Mouse (Mus musculus) liver, adult 2 months (tissue): Measurements from ENCODE around the gene Rpl15. TPM values are rescaled to one million over a fixed set of nuclear protein-coding genes. Genes with fewer than 3 reads are reported as not detected.

Experiments
- DNase-seq: peaks from one replicate; pipeline ENCODE4 v3.0.0-alpha.2; 2011; ENCODE audit warnings: low read depth, low spot score; ENCODE audit errors: extremely low read depth
- H3K27ac ChIP-seq: fragments of 200-500 bp; replicated peaks from 2 replicates; pipeline ENCODE4 v1.5.1; 2012; ENCODE audit warnings: low read depth, mild to moderate bottlenecking, control low read depth, inconsistent platforms, low read length; ENCODE audit not compliant: insufficient read depth
- H3K27me3 ChIP-seq: fragments of 200-500 bp; 2 replicates; pipeline ENCODE4 v1.6.1; 2012; ENCODE audit warnings: mild to moderate bottlenecking, moderate library complexity, low read length, inconsistent platforms; ENCODE audit not compliant: control insufficient read depth, insufficient read depth
- H3K36me3 ChIP-seq: fragments of 200-500 bp; 2 replicates; pipeline ENCODE4 v1.6.1; 2012; ENCODE audit warnings: low read length, inconsistent platforms; ENCODE audit not compliant: control insufficient read depth, insufficient read depth
- H3K4me1 ChIP-seq: fragments of 200-500 bp; 2 replicates; pipeline ENCODE4 v1.6.1; 2011; ENCODE audit warnings: low read length; ENCODE audit not compliant: control insufficient read depth, insufficient read depth
- H3K4me3 ChIP-seq: fragments of 200-500 bp; 2 replicates; pipeline ENCODE4 v1.5.1; 2011; ENCODE audit warnings: low read depth, mild to moderate bottlenecking, control low read depth, low read length, moderate library complexity; ENCODE audit not compliant: insufficient read depth
- H3K79me2 ChIP-seq: fragments of 200-500 bp; 2 replicates; pipeline ENCODE4 v1.6.1; 2012; ENCODE audit warnings: inconsistent platforms, mild to moderate bottlenecking, low read length, moderate library complexity; ENCODE audit not compliant: control insufficient read depth, insufficient read depth
- H3K9ac ChIP-seq: fragments of 200-500 bp; 2 replicates; pipeline ENCODE4 v1.6.1; 2012; ENCODE audit warnings: low read depth, mild to moderate bottlenecking, control low read depth, inconsistent platforms, low read length
- CTCF ChIP-seq: fragments of 200-500 bp; IDR thresholded peaks from 2 replicates; pipeline ENCODE4 v1.5.1; 2011; ENCODE audit warnings: low read depth, low read length, control low read depth
- POLR2A ChIP-seq: fragments of 200-500 bp; IDR thresholded peaks from 2 replicates; pipeline ENCODE4 v1.6.1; 2011; ENCODE audit warnings: low read length, control low read depth; ENCODE audit not compliant: insufficient read depth; ENCODE audit errors: extremely low read depth
- WGBS: fragments of 180-500 bp; shearing (Covaris S2); methylation state at CpG from one replicate; pipeline ENCODE4 v1.1.7; 2018; 5-methylcytosine and 5-hydroxymethylcytosine counted together
- polyA plus RNA-seq: library from polyadenylated mRNA; depleted of rRNA; stranded (reverse); fragments of >200 nt; gene quantifications from 2 replicates; pipeline ENCODE4 v1.2.3, GENCODE M21; 2012; rRNA removed
- total RNA-seq: library from RNA; depleted of rRNA; stranded (reverse); fragments of >200 nt; gene quantifications from 2 replicates; pipeline ENCODE4 v1.2.3, GENCODE M21; 2014; rRNA removed

The Rpl15 gene
- total RNA-seq: 138 and 173 TPM in 2 replicates
- 169 and 170 TPM in 2 replicates for polyA plus RNA-seq

DNA sequence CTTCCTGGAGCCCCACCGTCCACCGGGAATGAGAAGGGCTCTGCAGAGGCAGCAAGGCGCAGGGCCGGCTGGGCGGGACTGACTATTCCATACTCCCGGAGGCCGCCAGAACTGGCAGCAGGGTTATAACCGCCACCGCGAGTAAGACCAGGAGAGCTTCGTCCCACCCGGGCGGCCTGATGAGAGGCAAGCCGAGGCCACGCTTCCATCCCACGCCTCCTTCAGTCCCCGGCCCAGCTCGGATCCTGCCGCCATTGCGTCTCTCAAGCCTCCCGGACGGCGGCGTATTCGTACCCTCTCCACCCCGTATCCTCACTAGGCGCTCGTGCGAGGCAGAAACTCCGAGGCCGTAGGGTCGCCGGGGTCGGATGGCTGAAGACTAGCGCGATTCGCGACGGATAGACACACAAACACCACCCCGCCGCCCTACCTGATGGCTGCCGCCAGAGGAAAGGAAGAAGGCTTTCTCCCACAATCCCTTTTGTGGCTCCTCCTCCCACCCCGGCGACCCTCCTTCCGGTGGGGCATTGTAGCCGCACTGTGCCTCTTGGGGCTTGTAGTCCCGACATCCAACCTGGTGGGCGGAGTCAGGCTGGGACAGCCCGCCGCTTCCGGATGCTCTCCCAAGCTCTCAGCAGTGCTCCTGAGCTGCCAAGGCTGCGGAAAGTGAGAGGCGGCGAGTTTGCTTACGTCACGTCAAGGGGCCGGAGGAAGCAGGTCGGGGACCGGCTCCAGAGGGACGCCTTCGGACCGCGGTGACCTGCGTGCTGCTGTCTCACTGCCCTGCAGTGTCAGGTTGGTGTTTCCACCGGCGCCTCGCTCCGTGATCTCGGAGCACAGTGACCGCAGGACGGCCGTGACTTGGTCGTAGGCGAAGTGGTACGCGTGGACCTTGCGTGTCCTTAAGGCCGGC lies at the start of gene Rpl15, which contains the start of gene Nkiras1:
Gene Rpl15 (minus strand): TSS at position 863 of the 913 bp plus-strand sequence.
Gene Nkiras1 (plus strand): TSS at position 608 of the 913 bp plus-strand sequence.
- under 1% methylated on average over 78 of the region's 78 CpGs for WGBS
- Histone ChIP-seq H3K4me1 (peaks cover 6% of the 10 kb centered on the region), H3K79me2 (peaks cover 9% of the 10 kb centered on the region), H3K36me3 (peaks cover 16% of the 10 kb centered on the region), H3K4me3 (peak within 1 kb of the TSS; percentile 90), H3K27ac (peak within 1 kb of the TSS; percentile 86), H3K9ac (peak within 1 kb of the TSS; percentile 89), H3K27me3 (no peaks in the 10 kb centered on the region)
- peak; percentile 99 for DNase-seq
- TF ChIP-seq CTCF (no peak; the same call in 1 of the 2 replicates), POLR2A (peak; percentile 83)

- no peaks in the 10 kb centered on the region for H3K27me3 ChIP-seq
- 44% methylated on average over 11 of the region's 11 CpGs for WGBS
- no peak overlapping the region for H3K4me3 ChIP-seq
- peak overlapping the region; percentile 67 for H3K27ac ChIP-seq
- no peak for TF ChIP-seq CTCF
- TF ChIP-seq POLR2A: no peak
- peaks cover 6% of the 10 kb centered on the region; the same call in 1 of the 2 replicates for H3K36me3 ChIP-seq
- no peak overlapping the region for H3K9ac ChIP-seq
- peak; percentile 88 for DNase-seq
- H3K79me2 ChIP-seq: peaks cover 28% of the 10 kb centered on the region
- peaks cover 14% of the 10 kb centered on the region for H3K4me1 ChIP-seq
Observed at GRCm38 (mm10) chr14:18317457-18318411, 46.5 kb upstream of the Rpl15 start.

DNA sequence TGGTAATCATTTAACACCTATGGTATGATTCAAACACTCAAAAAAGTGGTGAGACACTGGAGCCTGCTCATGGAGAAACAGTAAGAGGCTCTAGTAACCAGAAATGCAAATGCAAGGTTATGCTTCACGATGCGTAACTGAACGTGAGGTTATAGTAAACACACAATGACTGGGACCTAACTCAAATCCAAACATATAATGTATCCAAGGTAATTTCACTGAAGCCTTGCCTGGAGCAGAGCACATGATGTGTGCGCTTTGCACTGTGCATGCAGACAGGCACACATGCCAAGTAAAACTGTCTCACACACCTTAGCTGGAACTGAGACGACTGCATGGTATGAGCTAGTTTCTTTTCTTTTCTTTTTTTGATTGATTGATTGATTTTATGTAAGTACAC lies 33.0 kb upstream of the Rpl15 start:
- H3K4me1 ChIP-seq: peaks cover 2% of the 10 kb centered on the region; the same call in 1 of the 2 replicates
- no peak overlapping the region for H3K27ac ChIP-seq
- no peak overlapping the region for H3K4me3 ChIP-seq
- TF ChIP-seq POLR2A: no peak
- TF ChIP-seq CTCF: no peak
- no peaks in the 10 kb centered on the region for H3K36me3 ChIP-seq
- H3K9ac ChIP-seq: no peak overlapping the region
- WGBS: 75% methylated on average over 5 of the region's 5 CpGs
- no peaks in the 10 kb centered on the region for H3K27me3 ChIP-seq
- peaks cover 7% of the 10 kb centered on the region; the same call in 1 of the 2 replicates for H3K79me2 ChIP-seq
- DNase-seq: peak; percentile 19

DNA sequence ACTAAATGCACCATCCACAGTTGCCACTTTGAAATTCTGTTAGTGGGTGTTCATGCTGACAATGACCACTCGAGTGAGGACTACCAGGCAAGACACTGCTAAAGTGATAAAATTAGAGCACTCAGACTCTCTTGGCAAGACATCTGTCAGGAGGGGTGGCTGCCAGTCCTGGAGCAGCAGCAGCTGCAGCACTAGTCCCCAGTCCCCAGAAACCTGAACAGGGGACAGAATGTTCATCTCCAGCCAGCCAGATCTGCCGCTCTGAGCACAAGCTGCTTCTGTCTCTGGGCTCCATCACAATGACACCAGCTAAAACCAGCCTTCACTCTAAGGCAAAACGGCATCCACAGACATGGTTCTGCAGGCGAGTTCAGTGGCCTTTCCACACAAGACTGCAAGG lies 32.1 kb upstream of the Rpl15 start:
- H3K27me3 ChIP-seq: no peaks in the 10 kb centered on the region
- H3K9ac ChIP-seq: no peak overlapping the region
- H3K4me3 ChIP-seq: no peak overlapping the region
- H3K4me1 ChIP-seq: peaks cover 3% of the 10 kb centered on the region
- no peaks in the 10 kb centered on the region for H3K36me3 ChIP-seq
- WGBS: 37% methylated on average over 4 of the region's 4 CpGs
- H3K27ac ChIP-seq: no peak overlapping the region
- TF ChIP-seq POLR2A (no peak), CTCF (no peak)
- no peak for DNase-seq
- H3K79me2 ChIP-seq: peaks cover 12% of the 10 kb centered on the region

DNA sequence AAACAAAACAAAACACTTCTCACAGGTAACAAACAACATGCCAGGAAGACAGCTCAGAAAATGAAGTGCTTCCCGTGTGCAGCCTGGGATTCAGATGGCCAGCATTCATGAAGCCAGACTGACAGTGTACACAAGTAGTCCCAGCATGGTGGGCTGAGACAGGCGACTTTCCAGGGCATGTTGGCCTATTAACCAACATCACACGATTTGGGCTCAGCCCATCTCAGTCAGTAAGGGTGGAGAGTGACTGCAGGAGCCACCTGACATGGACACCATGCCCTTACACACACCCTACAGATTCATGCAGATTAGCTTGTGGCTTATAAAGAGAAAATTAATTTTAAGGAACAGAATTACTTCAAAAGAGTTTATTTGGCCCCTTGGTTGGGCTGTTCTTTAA lies 31.6 kb upstream of the Rpl15 start:
- 49% methylated on average over 3 of the region's 3 CpGs for WGBS
- no peaks in the 10 kb centered on the region for H3K36me3 ChIP-seq
- DNase-seq: no peak
- peaks cover 12% of the 10 kb centered on the region for H3K79me2 ChIP-seq
- no peak overlapping the region for H3K4me3 ChIP-seq
- H3K9ac ChIP-seq: no peak overlapping the region
- peaks cover 3% of the 10 kb centered on the region for H3K4me1 ChIP-seq
- H3K27ac ChIP-seq: no peak overlapping the region
- H3K27me3 ChIP-seq: no peaks in the 10 kb centered on the region
- TF ChIP-seq POLR2A: no peak
- no peak for TF ChIP-seq CTCF
